Mouse (Mus musculus) CH12.LX (cell line): ENCODE measurements around the gene Gm20683. TPM values are rescaled to one million over a fixed set of nuclear protein-coding genes. Genes with fewer than 3 reads are reported as not detected.

ENCODE experiments used
- DNase-seq: peaks from one replicate; pipeline ENCODE4 v3.0.0-alpha.2; 2013; ENCODE audit errors: extremely low read depth
- H3K27ac ChIP-seq: 2 replicates; pipeline ENCODE4 v1.5.1; 2012; ENCODE audit warnings: low read depth, mild to moderate bottlenecking, control low read depth, moderate library complexity; ENCODE audit not compliant: insufficient read depth
- H3K27me3 ChIP-seq: replicated peaks from 2 replicates; pipeline ENCODE3; 2012; ENCODE audit warnings: inconsistent platforms
- H3K36me3 ChIP-seq, 2 experiments: replicated peaks in 1 of 2; 2 replicates each; pipeline versions ENCODE3 to v1.6.1; 2012; ENCODE audit warnings: inconsistent platforms in 1 of 2, low read length in 1 of 2, mild to moderate bottlenecking in 1 of 2, mixed read lengths in 1 of 2, moderate library complexity in 1 of 2; ENCODE audit not compliant: control insufficient read depth in 1 of 2, insufficient read depth in 1 of 2
- H3K4me1 ChIP-seq, 2 experiments: 2 replicates each; pipeline ENCODE4 v1.6.1; 2012; ENCODE audit warnings: inconsistent platforms in 1 of 2, moderate library complexity in 1 of 2; ENCODE audit not compliant: insufficient read depth in 2 of 2, control insufficient read depth in 1 of 2
- H3K4me2 ChIP-seq: 2 replicates; pipeline ENCODE4 v1.6.1; 2012; ENCODE audit warnings: low read depth, mild to moderate bottlenecking, control low read depth; ENCODE audit not compliant: poor library complexity, insufficient read depth, severe bottlenecking
- H3K4me3 ChIP-seq, 3 experiments: fragments of 150-350 bp in 1 of 3; sonication (generic) in 1 of 3; replicated peaks in 1 of 3; 2 replicates each; pipeline versions ENCODE3 to v1.5.1; 2011 to 2012; ENCODE audit warnings: low read depth in 2 of 3, low read length in 2 of 3, mild to moderate bottlenecking in 2 of 3, moderate library complexity in 2 of 3, control low read depth in 1 of 3, improper control_type of control experiment in 1 of 3, inconsistent platforms in 1 of 3, mixed read lengths in 1 of 3; ENCODE audit not compliant: poor library complexity in 1 of 3
- H3K79me2 ChIP-seq: replicated peaks from 2 replicates; pipeline ENCODE4 v1.6.1; 2012; ENCODE audit warnings: mild to moderate bottlenecking, moderate library complexity; ENCODE audit not compliant: control insufficient read depth, poor library complexity, insufficient read depth, severe bottlenecking; ENCODE audit errors: extremely low read depth
- H3K9ac ChIP-seq: 2 replicates; pipeline ENCODE4 v1.6.1; 2012; ENCODE audit warnings: low read depth, mild to moderate bottlenecking, control low read depth, moderate library complexity; ENCODE audit not compliant: insufficient read depth
- H3K9me3 ChIP-seq: replicated peaks from 2 replicates; pipeline ENCODE3; 2012; ENCODE audit warnings: low read length, inconsistent platforms, mixed read lengths
- IRF4 ChIP-seq: IDR thresholded peaks from 2 replicates; pipeline ENCODE4 v1.6.1; 2014; ENCODE audit warnings: low read depth, mild to moderate bottlenecking, inconsistent platforms, low read length, improper control_type of control experiment
- JUND ChIP-seq: conservative IDR thresholded peaks from 2 replicates; pipeline ENCODE4 v1.6.1; 2011; ENCODE audit warnings: low read depth, low read length, improper control_type of control experiment
- KAT2A ChIP-seq: IDR thresholded peaks from 2 replicates; pipeline ENCODE4 v1.6.1; 2012; ENCODE audit warnings: low read length, improper control_type of control experiment, inconsistent platforms; ENCODE audit not compliant: insufficient replicate concordance
- MAZ ChIP-seq: IDR thresholded peaks from 2 replicates; pipeline ENCODE4 v1.6.1; 2012; ENCODE audit warnings: low read depth, mild to moderate bottlenecking, inconsistent platforms, low read length, improper control_type of control experiment, moderate library complexity
- MXI1 ChIP-seq: IDR thresholded peaks from 2 replicates; pipeline ENCODE4 v1.6.1; 2011; ENCODE audit warnings: mild to moderate bottlenecking, low read depth, low read length, improper control_type of control experiment
- NELFE ChIP-seq: IDR thresholded peaks from 2 replicates; pipeline ENCODE4 v1.6.1; 2011; ENCODE audit warnings: low read depth, low read length, improper control_type of control experiment
- RCOR1 ChIP-seq: conservative IDR thresholded peaks from 2 replicates; pipeline ENCODE4 v1.6.1; 2012; ENCODE audit warnings: low read depth, mild to moderate bottlenecking, inconsistent platforms, low read length, improper control_type of control experiment
- SIN3A ChIP-seq: IDR thresholded peaks from 2 replicates; pipeline ENCODE4 v1.6.1; 2012; ENCODE audit warnings: low read length, improper control_type of control experiment, inconsistent platforms
- TCF12 ChIP-seq: IDR thresholded peaks from 2 replicates; pipeline ENCODE4 v1.6.1; 2014; ENCODE audit warnings: low read depth, mild to moderate bottlenecking, inconsistent platforms, low read length, improper control_type of control experiment
- USF1 ChIP-seq: IDR thresholded peaks from 2 replicates; pipeline ENCODE4 v1.6.1; 2014; ENCODE audit warnings: low read depth, mild to moderate bottlenecking, inconsistent platforms, low read length, improper control_type of control experiment
- USF2 ChIP-seq: conservative IDR thresholded peaks from 2 replicates; pipeline ENCODE4 v1.6.1; 2011; ENCODE audit warnings: low read depth, low read length, improper control_type of control experiment
- ZMIZ1 ChIP-seq: IDR thresholded peaks from 2 replicates; pipeline ENCODE4 v1.6.1; 2012; ENCODE audit warnings: low read depth, mild to moderate bottlenecking, inconsistent platforms, low read length, improper control_type of control experiment
- dilution Hi-C: fragments of 300-500 bp; cut with MboI; formaldehyde crosslinking; loops from 2 replicates; pipeline ENCODE4 v1.14.3; 2020; ENCODE audit warnings: low sequenced_read_pairs; ENCODE audit not compliant: extremely low pct_unique_long_range_greater_than_20kb, extremely low pct_ligation_motif_present
- in situ Hi-C: fragments of 300-500 bp; cut with MboI; formaldehyde crosslinking; loops from 3 replicates; pipeline ENCODE4 v1.14.3; 2019; ENCODE audit warnings: low sequenced_read_pairs, low pct_ligation_motif_present, low pct_unique_long_range_greater_than_20kb, mixed read lengths
- polyA plus RNA-seq: library from polyadenylated mRNA; unstranded; fragments of >175 nt; gene quantifications from 2 replicates; pipeline ENCODE4 v1.2.1, GENCODE M21; 2012; ENCODE audit warnings: low read depth; ENCODE audit not compliant: insufficient read length
- total RNA-seq, 2 experiments: library from RNA; depleted of rRNA; stranded (reverse); fragments of 300-350 nt in 1 of 2; fragments of >200 nt in 1 of 2; gene quantifications; 2 replicates each; pipeline ENCODE4 v1.2.3; 2012 to 2014

The Gm20683 gene
- total and polyA plus RNA-seq, 3 experiments: 1.3 to 4.8 (median 3.8) TPM

DNA sequence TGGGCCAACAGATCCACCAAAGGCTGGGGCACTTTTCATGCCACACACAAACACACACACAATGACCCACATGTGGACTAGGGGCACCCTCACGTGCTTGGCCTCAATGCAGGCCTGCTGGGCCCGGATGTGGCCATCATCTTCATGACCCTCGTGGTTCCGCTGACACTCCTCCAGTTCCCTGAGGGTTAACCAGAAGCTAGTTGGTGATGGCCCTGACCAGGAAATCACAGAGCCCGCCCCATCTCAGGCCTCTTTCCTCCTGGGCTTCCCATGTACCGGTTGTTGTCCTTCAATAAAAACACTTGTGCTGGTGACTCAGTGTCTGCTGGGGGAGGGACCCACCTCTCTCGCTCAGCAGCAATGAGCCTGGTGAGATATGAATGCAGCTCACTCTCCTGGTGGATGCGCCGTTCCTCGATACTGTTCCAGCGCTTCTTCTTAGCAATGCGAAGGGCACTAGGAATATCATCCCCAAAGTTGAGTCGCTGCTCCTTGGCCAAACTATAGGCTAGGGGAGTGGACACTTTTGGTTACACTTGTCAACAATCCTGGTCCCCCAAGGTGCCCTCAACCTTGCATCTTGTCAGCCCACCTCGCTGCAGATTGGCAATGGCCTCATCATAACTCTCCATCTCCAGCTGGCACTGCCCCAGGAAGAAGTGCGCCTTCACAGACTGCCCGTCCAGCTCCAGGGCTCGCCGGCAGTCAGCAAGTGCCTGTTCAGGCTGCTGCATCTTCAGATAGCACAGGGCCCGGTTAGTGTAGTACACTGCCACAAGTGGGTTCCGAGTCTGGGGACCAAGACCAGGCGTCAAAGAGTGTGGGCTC lies 9.9 kb downstream of the Gm20683 start:
- H3K4me1 ChIP-seq: peaks cover 23 to 48% of the 10 kb centered on the region in 2 experiments
- in situ Hi-C loops: no loop called here
- H3K36me3 ChIP-seq: peaks cover 56 to 77% of the 10 kb centered on the region in 2 experiments

GRCm38 (mm10) chr17:25830806-25831431 lies 10.6 kb downstream of the Gm20683 start:
- peaks cover 23 to 54% of the 10 kb centered on the region in 2 experiments for H3K4me1 ChIP-seq
- H3K9ac ChIP-seq: no peak overlapping the region; the same call in 1 of the 2 replicates
- no peaks in the 10 kb centered on the region for H3K9me3 ChIP-seq
- no peak for DNase-seq
- H3K4me3 ChIP-seq: peak overlapping the region in 1 of 3 experiments; percentile 13
- H3K36me3 ChIP-seq: peaks cover 56 to 77% of the 10 kb centered on the region in 2 experiments
- H3K27ac ChIP-seq: no peak overlapping the region
- dilution Hi-C loops (no loop called here), in situ Hi-C loops (no loop called here)
- H3K4me2 ChIP-seq: no peak overlapping the region
- TF ChIP-seq NELFE (no peak), MXI1 (no peak), RCOR1 (no peak), MAZ (no peak), USF2 (no peak), SIN3A (no peak), TCF12 (no peak), IRF4 (no peak), USF1 (no peak), KAT2A (no peak), ZMIZ1 (no peak), JUND (no peak)
- no peaks in the 10 kb centered on the region for H3K27me3 ChIP-seq
- H3K79me2 ChIP-seq: peaks cover 14% of the 10 kb centered on the region

More for the DNA sequence above, 9.9 kb downstream of the Gm20683 start:
- Histone ChIP-seq H3K4me2 (peak overlapping the region; percentile 85), H3K27me3 (no peaks in the 10 kb centered on the region), H3K79me2 (peaks cover 14% of the 10 kb centered on the region), H3K4me3 (peak overlapping the region; percentile 71 to 81 (median 80)), H3K27ac (no peak overlapping the region), H3K9ac (peak overlapping the region; percentile 90), H3K9me3 (no peaks in the 10 kb centered on the region)
- DNase-seq: no peak
- dilution Hi-C loops: no loop called here
- TF ChIP-seq NELFE: no peak
